In genomic region chr3:28228930-28229329, GRCm38 (mm10) we compare ENCODE assay signal across 27 mouse cellular contexts. TPM values are rescaled to one million over a fixed set of nuclear protein-coding genes. Genes with fewer than 3 reads are reported as not detected.
A peak's percentile ranks its signal among the peaks of the same experiment; 100 is the strongest.
DNase-seq lines count a peak whose midpoint lies in the region; ATAC-seq and TF ChIP-seq lines count a peak whose summit lies in the region.
"Had no signal": no experiment of that assay in that cellular context is flagged by ENCODE, and none has a peak within 500 bp of the region (broad histone marks: within the 10 kb centered on the region; RNA-seq: fewer than 3 reads in every experiment).

No protein-coding gene starts in this region.

- no peaks in the 10 kb centered on the region for H3K36me3 ChIP-seq in lung, embryonic 14.5 days (ENCODE audit: insufficient read depth)
- H3K36me3 ChIP-seq in limb, embryonic 15.5 days = no peaks in the 10 kb centered on the region
- H3K36me3 ChIP-seq in liver, postnatal 0 days (replicated peaks; ENCODE audit: insufficient read depth, low read length) = no peaks in the 10 kb centered on the region
- H3K36me3 ChIP-seq: embryonic facial prominence, embryonic 12.5 days; forebrain, embryonic 12.5 days; forebrain, embryonic 15.5 days; G1E; hindbrain, embryonic 10.5 days; hindbrain, embryonic 13.5 days had no signal

- TF ChIP-seq EP300 in liver, postnatal 0 days (IDR thresholded peaks at IDR 0.05; ENCODE audit: low read depth) = no peak

- WGBS in lung, embryonic 14.5 days = 37% methylated on average over 4 of the region's 4 CpGs
- WGBS in limb, embryonic 15.5 days = 52% methylated on average over 4 of the region's 4 CpGs
- WGBS in liver, postnatal 0 days (ENCODE audit: insufficient replicate concordance) = 63% methylated on average over 4 of the region's 4 CpGs

- H3K9ac ChIP-seq in lung, embryonic 14.5 days = no peak overlapping the region
- H3K9ac ChIP-seq in limb, embryonic 15.5 days = no peak overlapping the region
- H3K9ac ChIP-seq in liver, postnatal 0 days (replicated peaks) = no peak overlapping the region
- H3K9ac ChIP-seq: embryonic facial prominence, embryonic 12.5 days; forebrain, embryonic 12.5 days; forebrain, embryonic 15.5 days; hindbrain, embryonic 13.5 days had no signal

- TF ChIP-seq CTCF in lung, embryonic 14.5 days (IDR thresholded peaks at IDR 0.05; ENCODE audit: low read depth) = no peak
- TF ChIP-seq CTCF in liver, postnatal 0 days (IDR thresholded peaks at IDR 0.05; ENCODE audit: low read depth) = no peak

- intact Hi-C loops in heart, postnatal 25 days (cut with DNase I) = no loop called here

- H3K9me3 ChIP-seq in lung, embryonic 14.5 days (ENCODE audit: low read depth, low read length) = no peaks in the 10 kb centered on the region
- H3K9me3 ChIP-seq in limb, embryonic 15.5 days = no peaks in the 10 kb centered on the region
- H3K9me3 ChIP-seq in liver, postnatal 0 days (ENCODE audit: low read length) = no peaks in the 10 kb centered on the region
- H3K9me3 ChIP-seq: embryonic facial prominence, embryonic 12.5 days; forebrain, embryonic 12.5 days; forebrain, embryonic 15.5 days; G1E; hindbrain, embryonic 10.5 days; hindbrain, embryonic 13.5 days had no signal

- peak; percentile 14 for DNase-seq in heart, adult 11 months
- DNase-seq in heart, postnatal 25 days (ENCODE audit: low spot score) = no peak
- DNase-seq in lung, embryonic 14.5 days = peak; percentile 11
- no peak for DNase-seq in lung, postnatal 36 days
- no peak for DNase-seq in liver, postnatal 0 days
- DNase-seq in gastrocnemius, postnatal 4 days (ENCODE audit: low spot score in 2 of 2) = no peak
- DNase-seq: adrenal gland, adult 2 months; adrenal gland, postnatal 14 days; B cell, adult 2 months; cerebellum, adult 11-12 months; cerebellum, adult 8-10 months; cerebellum, postnatal 10 days; cerebellum, postnatal 36 days; embryo, embryonic 11 days; gastrocnemius, postnatal 25 days; heart, postnatal 36 days had no signal

- no peak for ATAC-seq in lung, embryonic 14.5 days (ENCODE audit: insufficient read depth)
- 0 out of 2 replicates have a peak, but pooled peaks have one; percentile 48 for ATAC-seq in limb, embryonic 15.5 days (ENCODE audit: insufficient number of reproducible peaks, low FRiP score, low TSS enrichment, low read depth)
- no peak for ATAC-seq in liver, postnatal 0 days
- ATAC-seq: forebrain, embryonic 15.5 days; hindbrain, embryonic 16.5 days had no signal

- H3K4me2 ChIP-seq in lung, embryonic 14.5 days = no peak overlapping the region
- no peak overlapping the region for H3K4me2 ChIP-seq in limb, embryonic 15.5 days
- no peak overlapping the region for H3K4me2 ChIP-seq in liver, postnatal 0 days (ENCODE audit: low read depth, low read length)
- H3K4me2 ChIP-seq: embryonic facial prominence, embryonic 12.5 days; forebrain, embryonic 12.5 days; forebrain, embryonic 15.5 days; heart, embryonic 11.5 days; hindbrain, embryonic 13.5 days had no signal

- H3K4me1 ChIP-seq in lung, embryonic 14.5 days (ENCODE audit: insufficient read depth) = no peaks in the 10 kb centered on the region
- peaks cover 4% of the 10 kb centered on the region for H3K4me1 ChIP-seq in limb, embryonic 15.5 days
- no peaks in the 10 kb centered on the region for H3K4me1 ChIP-seq in liver, postnatal 0 days (ENCODE audit: insufficient read depth)

- H3K4me3 ChIP-seq in lung, embryonic 14.5 days (ENCODE audit: low read depth, low read length) = no peak overlapping the region
- no peak overlapping the region for H3K4me3 ChIP-seq in limb, embryonic 15.5 days
- H3K4me3 ChIP-seq in liver, postnatal 0 days (ENCODE audit: low read depth, low read length) = no peak overlapping the region
- H3K4me3 ChIP-seq: embryonic facial prominence, embryonic 12.5 days; erythroblast, embryonic 14.5 days; forebrain, embryonic 12.5 days; forebrain, embryonic 15.5 days; hindbrain, embryonic 10.5 days; hindbrain, embryonic 13.5 days had no signal

- no peaks in the 10 kb centered on the region for H3K27me3 ChIP-seq in lung, embryonic 14.5 days (ENCODE audit: insufficient read depth, low read length)
- no peaks in the 10 kb centered on the region for H3K27me3 ChIP-seq in limb, embryonic 15.5 days
- no peaks in the 10 kb centered on the region for H3K27me3 ChIP-seq in liver, postnatal 0 days (ENCODE audit: insufficient read depth, low read length)
- H3K27me3 ChIP-seq: CH12.LX; embryonic facial prominence, embryonic 12.5 days; forebrain, embryonic 12.5 days; forebrain, embryonic 15.5 days; hindbrain, embryonic 13.5 days had no signal

- H3K27ac ChIP-seq in lung, embryonic 14.5 days (ENCODE audit: low read depth) = no peak overlapping the region
- H3K27ac ChIP-seq in limb, embryonic 15.5 days = no peak overlapping the region
- H3K27ac ChIP-seq in liver, postnatal 0 days (ENCODE audit: low read depth) = no peak overlapping the region
- H3K27ac ChIP-seq: embryonic facial prominence, embryonic 12.5 days; forebrain, embryonic 12.5 days; forebrain, embryonic 15.5 days; hindbrain, embryonic 10.5 days; hindbrain, embryonic 13.5 days had no signal

RNA-seq across cellular contexts. Expression of gene Tnik, which starts 34.1 kb away (rescaled TPM):
- 10 to 100 TPM; 32.2 to 37.1 TPM for total RNA-seq in heart, postnatal 25 days (2021)
- polyA plus RNA-seq in lung, embryonic 14.5 days (2014; fragmentation: Nextera tagmentation; extraction: Ambion mirVana) = 12.2 and 13.6 TPM in 2 replicates
- polyA plus RNA-seq in limb, embryonic 15.5 days (2015; fragmentation: Nextera tagmentation; extraction: Ambion mirVana) = 7.1 and 7.6 TPM in 2 replicates
- polyA plus RNA-seq in liver, postnatal 0 days (2015; fragmentation: Nextera tagmentation; extraction: Ambion mirVana) = 1.0 and 1.3 TPM in 2 replicates
- total RNA-seq in gastrocnemius, postnatal 4 days (2021) = 10 to 100 TPM; 75.8 to 77.6 TPM
- polyA plus RNA-seq: erythroblast, embryonic 14.5 days had no signal

Comparison
In these comparisons a context has a peak if more than half of its experiments do, and no peak if none do; other contexts are left out.
1. DNase-seq: peak in heart, adult 11 months (single experiment) and lung, embryonic 14.5 days (single experiment); none in heart, postnatal 25 days (single experiment), lung, postnatal 36 days (single experiment), liver, postnatal 0 days (single experiment) and gastrocnemius, postnatal 4 days (0 of 2).